Mouse (Mus musculus) midbrain, postnatal 0 days (tissue): ENCODE data around the gene Asap2. TPM values are rescaled to one million over a fixed set of nuclear protein-coding genes. Genes with fewer than 3 reads are reported as not detected.

Experiments
- ATAC-seq: fragments of 200-750 bp; cut with Nextera tagmentation; 2 replicates; pipeline ENCODE4 v1.8.0; 2017; ENCODE audit warnings: moderate number of reproducible peaks, mild to moderate bottlenecking, moderate TSS enrichment, moderate library complexity; ENCODE audit not compliant: low FRiP score
- DNase-seq: peaks from one replicate; pipeline ENCODE4 v3.0.0-alpha.2; 2015; ENCODE audit warnings: low spot score
- H3K27ac ChIP-seq: fragments of 300-500 bp; sonication (generic); 2 replicates; pipeline ENCODE4 v1.5.1; 2014; ENCODE audit warnings: low read depth, mild to moderate bottlenecking, low read length, mixed read lengths
- H3K27me3 ChIP-seq: fragments of 300-500 bp; sonication (generic); 2 replicates; pipeline ENCODE4 v1.6.1; 2014; ENCODE audit warnings: low read length, control low read depth, mixed read lengths; ENCODE audit not compliant: insufficient read depth
- H3K36me3 ChIP-seq: fragments of 300-500 bp; sonication (generic); 2 replicates; pipeline ENCODE4 v1.6.1; 2014; ENCODE audit warnings: low read length, control low read depth, mixed read lengths; ENCODE audit not compliant: insufficient read depth
- H3K4me1 ChIP-seq: fragments of 300-500 bp; sonication (generic); 2 replicates; pipeline ENCODE4 v1.6.1; 2014; ENCODE audit warnings: mild to moderate bottlenecking, control low read depth, antibody characterized with exemption, low read length, mixed read lengths; ENCODE audit not compliant: insufficient read depth
- H3K4me2 ChIP-seq: fragments of 300-500 bp; sonication (generic); 2 replicates; pipeline ENCODE4 v1.6.1; 2014; ENCODE audit warnings: low read depth, mild to moderate bottlenecking, low read length, mixed read lengths; ENCODE audit not compliant: poor library complexity, severe bottlenecking
- H3K4me3 ChIP-seq: fragments of 300-500 bp; sonication (generic); 2 replicates; pipeline ENCODE4 v1.5.1; 2014; ENCODE audit warnings: low read depth, mild to moderate bottlenecking, low read length, moderate library complexity
- H3K9ac ChIP-seq: fragments of 300-500 bp; sonication (generic); replicated peaks from 2 replicates; pipeline ENCODE4 v1.6.1; 2014; ENCODE audit warnings: mild to moderate bottlenecking, low read length, moderate library complexity, mixed read lengths; ENCODE audit not compliant: poor library complexity, severe bottlenecking
- H3K9me3 ChIP-seq: fragments of 300-500 bp; sonication (generic); 2 replicates; pipeline ENCODE4 v1.6.1; 2016; ENCODE audit warnings: low read length, control low read depth
- CTCF ChIP-seq: IDR thresholded peaks from 2 replicates; pipeline ENCODE4 v1.5.1; 2016; ENCODE audit warnings: antibody characterized with exemption, mild to moderate bottlenecking
- WGBS: fragments of 180-500 bp; shearing (Covaris S2); extraction: QIAGEN DNeasy Blood & Tissue Kit; methylation state at CpG from one replicate; pipeline ENCODE4 v1.1.7; 2014; 5-methylcytosine and 5-hydroxymethylcytosine counted together
- polyA plus RNA-seq: library from polyadenylated mRNA; unstranded; fragments of >200 nt; fragmentation: Nextera tagmentation; extraction: Ambion mirVana; gene quantifications from 2 replicates; pipeline ENCODE4 v1.2.1, GENCODE M21; 2015
- total RNA-seq: library from RNA; depleted of rRNA; stranded (reverse); fragments of >200 nt; gene quantifications from 2 replicates; pipeline ENCODE4 v1.2.3, GENCODE M21; 2014

The Asap2 gene
- total and polyA plus RNA-seq, 2 experiments from 2014 or later = 14.7 to 21.3 TPM

DNA sequence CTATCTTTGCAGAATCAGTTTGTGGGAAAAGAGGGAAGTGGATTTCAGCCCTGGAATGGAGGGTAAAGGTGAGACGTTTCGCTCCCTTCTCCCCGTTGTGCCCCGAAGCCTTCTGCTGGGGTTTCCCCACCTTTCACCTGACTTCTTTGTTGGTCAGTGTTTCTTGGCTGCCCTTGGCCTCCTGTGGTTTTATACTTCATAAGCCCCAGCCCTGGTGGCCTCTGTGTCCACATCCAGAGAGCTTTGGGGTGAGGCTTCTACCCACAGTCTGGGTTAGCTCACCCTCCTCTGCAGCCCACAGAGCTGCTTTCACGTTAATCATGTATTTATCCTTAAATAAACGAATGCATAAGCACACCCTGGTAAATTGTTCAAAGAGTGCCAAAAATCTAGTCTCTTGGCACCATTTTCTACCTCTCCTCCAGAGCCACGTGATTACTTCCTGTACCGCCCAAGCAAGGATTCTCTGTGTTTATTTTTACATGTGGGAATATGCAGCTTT is 170.1 kb downstream of the Asap2 start:
- H3K9me3 ChIP-seq = no peaks in the 10 kb centered on the region
- TF ChIP-seq CTCF = no peak
- H3K4me1 ChIP-seq = no peaks in the 10 kb centered on the region; the same call in 1 of the 2 replicates
- no peak overlapping the region for H3K27ac ChIP-seq
- peak; percentile 42 for DNase-seq
- ATAC-seq = no peak
- no peak overlapping the region for H3K4me2 ChIP-seq
- H3K9ac ChIP-seq = no peak overlapping the region
- H3K36me3 ChIP-seq = no peaks in the 10 kb centered on the region
- WGBS = 63% methylated on average over 8 of the region's 8 CpGs
- H3K4me3 ChIP-seq = no peak overlapping the region
- H3K27me3 ChIP-seq = no peaks in the 10 kb centered on the region

DNA sequence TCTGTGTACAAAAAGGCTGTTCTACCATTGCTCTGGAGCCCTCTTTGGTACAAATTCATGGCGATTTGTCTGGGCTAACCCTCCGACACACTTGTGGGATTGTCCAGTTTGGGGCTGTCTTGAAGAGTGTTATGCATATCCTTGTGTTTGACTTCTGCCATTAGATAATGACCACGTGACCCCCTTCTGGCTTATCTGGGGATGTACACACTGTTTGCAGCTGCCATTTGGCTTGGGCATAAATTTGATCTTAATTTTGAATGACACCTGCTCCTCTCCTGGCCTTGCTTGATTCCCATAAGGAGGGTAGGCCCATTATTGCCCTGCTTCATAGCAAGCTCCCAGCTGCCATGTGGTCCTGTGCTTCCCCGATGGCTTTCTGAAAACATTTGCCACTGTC is 171.6 kb downstream of the Asap2 start:
- Histone ChIP-seq H3K27me3 (no peaks in the 10 kb centered on the region), H3K36me3 (no peaks in the 10 kb centered on the region)

GRCm38 (mm10) chr12:21163706-21164105 is 173.4 kb downstream of the Asap2 start:
- 90% methylated on average over 3 of the region's 3 CpGs for WGBS
- DNase-seq (no peak), ATAC-seq (no peak)
- no peak overlapping the region for H3K27ac ChIP-seq
- no peak for TF ChIP-seq CTCF
- H3K4me1 ChIP-seq = no peaks in the 10 kb centered on the region; the same call in 1 of the 2 replicates
- peaks cover under 1% of the 10 kb centered on the region for H3K36me3 ChIP-seq
- H3K27me3 ChIP-seq = no peaks in the 10 kb centered on the region
- H3K4me2 ChIP-seq = no peak overlapping the region
- H3K9me3 ChIP-seq = no peaks in the 10 kb centered on the region
- no peak overlapping the region for H3K9ac ChIP-seq
- no peak overlapping the region for H3K4me3 ChIP-seq

More for the DNA sequence above, 171.6 kb downstream of the Asap2 start:
- H3K9me3 ChIP-seq = no peaks in the 10 kb centered on the region
- H3K27ac ChIP-seq = no peak overlapping the region
- no peak for TF ChIP-seq CTCF
- H3K4me2 ChIP-seq = no peak overlapping the region
- H3K4me1 ChIP-seq = no peaks in the 10 kb centered on the region; the same call in 1 of the 2 replicates
- ATAC-seq (no peak), DNase-seq (no peak)
- H3K4me3 ChIP-seq = no peak overlapping the region
- WGBS = 89% methylated on average over 4 of the region's 4 CpGs
- no peak overlapping the region for H3K9ac ChIP-seq

DNA sequence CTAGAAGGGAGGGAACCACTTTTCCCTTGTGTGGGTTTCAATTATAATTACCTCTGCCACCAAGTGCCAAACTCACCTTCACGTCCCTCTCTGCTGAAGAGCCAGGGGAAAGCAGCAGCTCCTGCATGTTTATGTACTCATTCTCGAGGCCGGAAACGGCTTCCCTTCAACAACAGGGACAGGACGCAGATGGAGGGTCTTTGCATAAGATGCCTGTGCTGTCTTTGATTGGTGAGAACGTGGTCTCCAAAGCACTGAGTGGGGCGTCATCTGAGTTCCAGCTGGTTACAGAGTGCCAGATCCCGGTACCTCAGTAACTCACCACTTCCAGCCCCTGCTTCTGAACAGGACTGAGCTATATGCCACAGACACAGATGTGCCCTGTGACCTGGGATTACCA is 174.0 kb downstream of the Asap2 start:
- ATAC-seq = no peak
- H3K9ac ChIP-seq = no peak overlapping the region
- WGBS = 81% methylated on average over 8 of the region's 8 CpGs
- H3K4me2 ChIP-seq = no peak overlapping the region
- peaks cover 6% of the 10 kb centered on the region for H3K36me3 ChIP-seq
- 0 out of 2 replicates have a peak overlapping the region, but pooled peaks have one; percentile 1 for H3K27ac ChIP-seq
- DNase-seq = no peak
- no peaks in the 10 kb centered on the region for H3K4me1 ChIP-seq
- H3K27me3 ChIP-seq = no peaks in the 10 kb centered on the region
- no peaks in the 10 kb centered on the region for H3K9me3 ChIP-seq
- TF ChIP-seq CTCF = no peak
- no peak overlapping the region for H3K4me3 ChIP-seq

DNA sequence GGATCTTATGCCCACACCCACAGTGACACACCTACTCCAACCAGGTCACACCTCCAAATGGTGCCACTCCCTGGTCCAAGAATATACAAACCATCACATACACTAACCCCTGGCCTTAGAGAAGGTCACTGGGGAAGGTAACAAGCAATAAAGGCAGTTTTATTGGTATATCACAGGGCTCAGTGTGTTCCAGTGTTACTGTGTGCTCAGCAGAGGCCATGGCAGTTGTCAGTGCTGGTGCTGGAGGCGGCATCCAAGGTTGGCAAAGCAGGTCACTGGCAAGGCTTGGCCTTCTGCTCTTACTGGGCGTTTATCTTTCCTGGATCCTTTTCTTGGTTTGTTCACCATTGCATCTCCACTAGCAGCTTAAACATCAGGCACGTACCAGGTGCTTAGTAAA is 174.9 kb downstream of the Asap2 start:
- no peak for TF ChIP-seq CTCF
- ATAC-seq (no peak), DNase-seq (no peak)
- H3K9me3 ChIP-seq = no peaks in the 10 kb centered on the region
- 94% methylated on average over 3 of the region's 3 CpGs for WGBS
- peaks cover 14% of the 10 kb centered on the region for H3K36me3 ChIP-seq
- H3K27me3 ChIP-seq = no peaks in the 10 kb centered on the region
- H3K4me2 ChIP-seq = no peak overlapping the region
- no peaks in the 10 kb centered on the region for H3K4me1 ChIP-seq
- H3K27ac ChIP-seq = no peak overlapping the region
- no peak overlapping the region for H3K4me3 ChIP-seq
- no peak overlapping the region for H3K9ac ChIP-seq

DNA sequence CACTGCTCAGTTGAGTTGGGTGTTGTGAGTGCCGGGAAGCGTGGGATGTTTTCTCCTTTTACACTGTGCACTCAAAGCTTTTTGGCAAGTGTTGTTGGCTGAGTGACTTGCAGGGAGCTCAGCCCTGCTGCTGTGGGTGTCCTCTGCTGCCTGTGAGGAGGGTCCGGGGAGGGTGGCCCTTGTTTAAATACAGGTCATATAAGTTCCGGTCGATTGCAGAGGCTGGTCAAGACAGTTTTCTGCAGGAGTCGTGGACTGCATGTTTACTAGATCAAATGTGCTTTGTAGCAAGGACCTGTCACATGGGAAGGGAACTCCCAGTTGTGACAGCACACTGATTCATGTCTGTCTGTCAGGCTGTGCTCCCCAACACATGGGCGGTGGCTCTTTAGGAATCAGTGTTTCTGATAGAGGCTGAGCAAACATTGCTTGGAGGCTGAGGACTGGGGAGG is 175.7 kb downstream of the Asap2 start:
- no peak for DNase-seq
- 71% methylated on average over 7 of the region's 7 CpGs for WGBS
- Histone ChIP-seq H3K27ac (no peak overlapping the region), H3K9ac (no peak overlapping the region), H3K4me3 (no peak overlapping the region), H3K4me1 (no peaks in the 10 kb centered on the region), H3K27me3 (no peaks in the 10 kb centered on the region), H3K4me2 (no peak overlapping the region), H3K9me3 (no peaks in the 10 kb centered on the region), H3K36me3 (peaks cover 14% of the 10 kb centered on the region)
- no peak for TF ChIP-seq CTCF
- no peak for ATAC-seq
